Mouse (Mus musculus) intestine, embryonic 15.5 days (tissue): Measurements from ENCODE around the gene Ahcyl1. TPM values are rescaled to one million over a fixed set of nuclear protein-coding genes. Genes with fewer than 3 reads are reported as not detected.
"Not testable (repeated sequence)": the region's sequence is repeated elsewhere in the genome, so short reads cannot be mapped to it uniquely, and the experiment has no call there.

Experiments used
- ATAC-seq: fragments of 200-750 bp; cut with Nextera tagmentation; 2 replicates; pipeline ENCODE4 v1.8.0; 2017; ENCODE audit warnings: moderate TSS enrichment, moderate library complexity
- H3K27ac ChIP-seq: fragments of 300-500 bp; sonication (generic); 2 replicates; pipeline ENCODE4 v1.5.1; 2015; ENCODE audit warnings: mild to moderate bottlenecking, inconsistent platforms
- H3K27me3 ChIP-seq: fragments of 300-500 bp; sonication (generic); replicated peaks from 2 replicates; pipeline ENCODE4 v1.6.1; 2015; ENCODE audit warnings: inconsistent platforms
- H3K36me3 ChIP-seq: fragments of 300-500 bp; sonication (generic); 2 replicates; pipeline ENCODE4 v1.6.1; 2015; ENCODE audit warnings: inconsistent platforms
- H3K4me1 ChIP-seq: fragments of 300-500 bp; sonication (generic); replicated peaks from 2 replicates; pipeline ENCODE4 v1.6.1; 2015; ENCODE audit warnings: inconsistent platforms
- H3K4me2 ChIP-seq: fragments of 300-500 bp; sonication (generic); replicated peaks from 2 replicates; pipeline ENCODE4 v1.6.1; 2015; ENCODE audit warnings: mild to moderate bottlenecking, inconsistent platforms
- H3K4me3 ChIP-seq: fragments of 300-500 bp; sonication (generic); replicated peaks from 2 replicates; pipeline ENCODE4 v1.5.1; 2015; ENCODE audit warnings: inconsistent platforms
- H3K9ac ChIP-seq: fragments of 300-500 bp; sonication (generic); 2 replicates; pipeline ENCODE4 v1.6.1; 2015; ENCODE audit warnings: inconsistent platforms
- H3K9me3 ChIP-seq: fragments of 300-500 bp; sonication (generic); 2 replicates; pipeline ENCODE4 v1.6.1; 2016; ENCODE audit warnings: inconsistent platforms
- WGBS: fragments of 180-500 bp; shearing (Covaris S2); methylation state at CpG from one replicate; pipeline ENCODE4 v1.1.7; 2015; 5-methylcytosine and 5-hydroxymethylcytosine counted together
- polyA plus RNA-seq: library from polyadenylated mRNA; unstranded; fragments of >200 nt; fragmentation: Nextera tagmentation; extraction: Ambion mirVana; gene quantifications from 2 replicates; pipeline ENCODE4 v1.2.1, GENCODE M21; 2015

Gene Ahcyl1
- polyA plus RNA-seq: 77.6 and 79.8 TPM in 2 replicates

DNA sequence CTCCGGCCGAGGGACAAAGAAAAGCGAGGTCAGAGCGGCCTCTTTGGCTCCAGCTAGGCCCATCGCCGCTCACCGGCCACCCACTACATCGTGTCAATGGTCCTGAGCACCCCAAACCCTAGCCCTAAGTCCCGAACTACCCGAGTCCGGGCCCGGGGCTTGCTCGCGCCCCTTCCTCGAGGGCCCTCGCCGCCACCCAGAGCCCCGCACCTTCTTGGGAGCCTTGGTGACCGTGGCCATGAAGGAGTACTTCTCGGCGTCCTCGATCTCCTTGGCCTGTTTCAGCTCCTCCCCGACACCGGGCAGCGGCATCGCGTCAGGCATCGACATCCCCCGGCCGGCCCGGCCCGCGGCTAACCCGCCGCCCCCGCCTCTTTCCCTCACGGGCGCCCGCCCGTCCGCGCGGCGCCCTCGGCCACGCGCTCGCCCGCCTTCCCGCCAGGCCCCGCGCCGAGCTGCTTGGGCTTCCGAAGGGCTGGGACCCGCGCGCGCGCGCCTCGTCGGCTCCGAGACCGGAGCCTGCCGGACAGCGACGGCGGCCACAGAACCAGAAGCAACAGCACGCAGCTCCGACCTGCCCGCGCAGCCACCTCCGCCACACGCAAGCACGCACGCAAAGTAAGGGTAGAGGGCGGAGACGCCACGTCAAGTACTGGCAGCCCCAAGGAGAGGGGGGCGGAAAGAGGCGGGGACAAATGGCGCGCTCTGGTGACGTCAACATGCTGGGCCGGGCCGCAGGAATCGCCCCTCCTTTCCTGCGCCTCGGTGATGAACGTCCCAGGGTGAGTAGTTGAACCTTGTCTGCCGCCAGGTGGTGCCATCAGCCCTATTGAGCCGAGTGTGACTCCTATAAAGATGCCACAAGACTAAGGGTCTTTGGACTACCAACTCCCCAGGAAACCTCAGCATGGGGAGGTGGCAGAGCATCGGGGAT is at the start of gene Ahcyl1:
TSS of gene Ahcyl1 (minus strand) at position 613 of the 934 bp plus-strand sequence.
- Histone ChIP-seq H3K27ac (peak within 1 kb of the TSS; percentile 95), H3K4me1 (peaks cover 19% of the 10 kb centered on the region; the same call in 1 of the 2 replicates), H3K27me3 (no peaks in the 10 kb centered on the region), H3K4me3 (peak within 1 kb of the TSS; percentile 81), H3K9me3 (no peaks in the 10 kb centered on the region), H3K36me3 (no peaks in the 10 kb centered on the region), H3K9ac (peak within 1 kb of the TSS; percentile 94), H3K4me2 (peak within 1 kb of the TSS; percentile 81)
- WGBS: under 1% methylated on average over 93 of the region's 93 CpGs
- peak; percentile 98 for ATAC-seq

DNA sequence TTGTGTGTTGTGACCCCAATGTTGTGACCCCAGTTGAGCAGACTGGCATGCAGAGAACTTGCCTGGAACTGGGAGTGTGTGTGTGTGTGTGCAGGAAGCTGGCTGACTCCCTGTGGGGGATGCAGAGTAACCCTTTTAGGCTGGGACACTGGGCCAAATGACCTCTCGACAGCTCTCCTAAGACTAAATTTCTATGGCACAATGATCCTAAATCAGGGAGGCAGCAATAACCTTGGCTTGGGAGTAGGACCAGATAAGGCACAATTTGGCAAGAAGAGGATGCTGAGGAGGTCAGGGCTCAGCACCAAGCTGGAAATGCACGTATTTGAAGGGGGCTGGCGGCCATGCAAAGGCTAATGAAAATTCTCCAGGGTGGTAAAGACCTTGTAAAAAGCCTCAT is 49.7 kb upstream of the Ahcyl1 start:
- 82% methylated on average over 3 of the region's 3 CpGs for WGBS

DNA sequence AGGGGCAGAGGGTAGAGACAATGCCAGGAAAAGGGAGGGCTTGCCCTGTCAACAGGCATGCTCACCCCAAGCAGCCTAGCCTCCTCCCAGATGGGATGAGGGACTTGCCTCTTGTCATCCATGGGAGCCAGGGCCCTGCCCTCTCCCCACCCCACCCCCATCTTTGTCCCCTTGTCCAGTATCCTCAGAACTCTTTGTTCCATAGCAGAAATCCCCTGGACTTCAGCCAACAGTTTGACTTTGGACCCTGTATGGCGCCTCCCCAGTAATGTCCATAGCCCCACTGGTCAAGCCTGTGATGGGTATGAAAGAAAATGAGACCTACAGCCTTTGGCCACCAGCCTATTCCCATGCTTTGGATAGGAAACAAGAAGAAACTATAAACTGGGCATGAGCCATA is 47.3 kb upstream of the Ahcyl1 start:
- no peak overlapping the region for H3K4me3 ChIP-seq
- WGBS: 91% methylated on average over 1 of the region's 1 CpGs
- ATAC-seq: no peak
- H3K27me3 ChIP-seq: no peaks in the 10 kb centered on the region
- H3K36me3 ChIP-seq: 0 out of 2 replicates have a peak, but pooled peaks cover 2% of the 10 kb centered on the region
- peaks cover 29% of the 10 kb centered on the region for H3K4me1 ChIP-seq
- no peak overlapping the region for H3K27ac ChIP-seq
- H3K9me3 ChIP-seq: no peaks in the 10 kb centered on the region
- no peak overlapping the region for H3K9ac ChIP-seq
- no peak overlapping the region for H3K4me2 ChIP-seq

More for the DNA sequence above, 49.7 kb upstream of the Ahcyl1 start:
- no peak overlapping the region for H3K4me3 ChIP-seq
- H3K36me3 ChIP-seq: peaks cover 8% of the 10 kb centered on the region; the same call in 1 of the 2 replicates
- H3K9me3 ChIP-seq: no peaks in the 10 kb centered on the region
- no peak for ATAC-seq
- H3K27ac ChIP-seq: no peak overlapping the region
- no peak overlapping the region for H3K9ac ChIP-seq
- H3K4me2 ChIP-seq: no peak overlapping the region
- H3K27me3 ChIP-seq: no peaks in the 10 kb centered on the region
- peaks cover 18% of the 10 kb centered on the region for H3K4me1 ChIP-seq

DNA sequence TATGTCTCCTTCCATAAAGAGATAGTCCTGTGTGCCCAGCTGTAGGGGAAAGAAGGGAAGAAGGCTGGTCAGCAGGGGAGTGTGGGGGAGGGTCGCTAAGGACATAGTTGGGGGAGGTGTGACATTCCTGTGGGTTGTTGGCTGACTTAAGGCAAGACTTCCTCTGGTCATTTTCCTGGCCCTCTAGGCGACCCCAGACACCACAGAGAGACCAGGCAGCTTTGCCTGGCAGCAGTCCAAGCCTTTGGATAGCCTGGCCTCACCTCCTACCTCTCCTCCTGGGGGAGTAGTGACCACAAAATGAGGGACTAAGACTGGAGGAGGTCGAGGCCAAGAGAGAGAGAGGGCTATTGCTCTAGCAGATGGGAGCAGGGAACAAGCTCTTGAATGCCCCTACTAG is 46.7 kb upstream of the Ahcyl1 start:
- ATAC-seq: no peak
- H3K9ac ChIP-seq: no peak overlapping the region

DNA sequence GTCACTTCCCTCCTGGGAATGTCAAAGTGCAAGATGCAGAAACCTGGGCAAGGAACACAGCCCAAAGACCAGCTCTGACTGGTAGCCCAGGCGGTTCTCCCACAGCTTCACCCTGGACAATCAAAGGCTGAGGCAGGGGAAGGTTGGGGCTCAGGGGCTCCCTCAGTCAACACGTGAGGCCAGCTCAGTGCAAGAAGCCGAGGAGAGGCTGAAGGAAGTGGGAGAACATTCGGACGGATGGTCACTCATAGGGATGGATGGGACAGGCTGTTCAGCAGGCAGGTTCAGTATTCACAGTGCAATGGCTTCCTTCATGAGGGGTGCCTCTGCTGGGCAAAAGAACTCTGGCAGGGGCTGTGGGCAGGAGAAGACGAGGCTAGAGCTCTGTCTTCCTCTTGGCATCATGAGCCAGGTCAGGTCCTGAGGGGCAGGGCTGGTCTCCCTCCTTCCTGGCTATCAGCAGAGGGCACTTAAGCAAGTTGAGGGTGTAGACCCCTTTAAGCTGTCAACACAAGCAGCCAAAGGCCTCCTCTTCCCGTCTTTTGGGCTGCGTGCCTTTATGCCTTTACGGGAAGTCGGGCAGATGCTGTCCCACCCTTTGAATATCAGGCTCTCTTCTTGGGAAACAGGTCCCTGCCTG is 45.8 kb upstream of the Ahcyl1 start:
- peaks cover 29% of the 10 kb centered on the region for H3K4me1 ChIP-seq
- H3K4me2 ChIP-seq: no peak overlapping the region
- H3K9ac ChIP-seq: no peak overlapping the region
- 87% methylated on average over 10 of the region's 10 CpGs for WGBS
- no peak overlapping the region for H3K4me3 ChIP-seq
- no peaks in the 10 kb centered on the region for H3K27me3 ChIP-seq
- H3K9me3 ChIP-seq: no peaks in the 10 kb centered on the region
- no peak; the same call in 1 of the 2 replicates for ATAC-seq
- no peaks in the 10 kb centered on the region for H3K36me3 ChIP-seq
- no peak overlapping the region for H3K27ac ChIP-seq

More for the DNA sequence above, 46.7 kb upstream of the Ahcyl1 start:
- peaks cover 29% of the 10 kb centered on the region for H3K4me1 ChIP-seq
- no peak overlapping the region for H3K4me3 ChIP-seq
- WGBS: 31% methylated on average over 3 of the region's 3 CpGs
- 0 out of 2 replicates have a peak, but pooled peaks cover 2% of the 10 kb centered on the region for H3K36me3 ChIP-seq
- no peak overlapping the region for H3K4me2 ChIP-seq
- H3K27me3 ChIP-seq: no peaks in the 10 kb centered on the region
- no peaks in the 10 kb centered on the region for H3K9me3 ChIP-seq
- H3K27ac ChIP-seq: no peak overlapping the region

DNA sequence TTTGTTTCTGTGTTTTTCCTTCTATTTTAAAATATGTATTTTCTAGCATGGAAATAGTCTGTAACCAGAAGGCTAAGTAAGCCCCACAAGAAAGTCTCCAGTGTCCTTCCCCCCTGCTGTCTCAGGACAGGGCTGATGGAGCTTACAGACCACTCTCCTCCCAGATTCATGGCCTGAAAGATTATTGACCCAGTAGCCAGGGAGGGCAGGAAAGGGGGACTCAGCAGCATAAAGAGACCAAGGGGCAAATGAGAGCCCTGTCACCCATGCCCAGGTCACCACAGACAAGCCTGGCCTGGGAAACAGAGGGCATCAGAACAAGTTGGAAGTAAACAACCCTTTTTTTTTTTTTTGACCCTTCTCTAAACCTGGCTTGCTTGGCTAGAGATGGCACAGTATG is 45.0 kb upstream of the Ahcyl1 start:
- H3K27me3 ChIP-seq: no peaks in the 10 kb centered on the region
- no peak overlapping the region for H3K9ac ChIP-seq
- no peaks in the 10 kb centered on the region for H3K9me3 ChIP-seq
- peak overlapping the region; percentile 70 for H3K27ac ChIP-seq
- peaks cover 29% of the 10 kb centered on the region for H3K4me1 ChIP-seq
- ATAC-seq: no peak
- H3K4me2 ChIP-seq: no peak overlapping the region
- H3K36me3 ChIP-seq: no peaks in the 10 kb centered on the region
- no peak overlapping the region for H3K4me3 ChIP-seq

DNA sequence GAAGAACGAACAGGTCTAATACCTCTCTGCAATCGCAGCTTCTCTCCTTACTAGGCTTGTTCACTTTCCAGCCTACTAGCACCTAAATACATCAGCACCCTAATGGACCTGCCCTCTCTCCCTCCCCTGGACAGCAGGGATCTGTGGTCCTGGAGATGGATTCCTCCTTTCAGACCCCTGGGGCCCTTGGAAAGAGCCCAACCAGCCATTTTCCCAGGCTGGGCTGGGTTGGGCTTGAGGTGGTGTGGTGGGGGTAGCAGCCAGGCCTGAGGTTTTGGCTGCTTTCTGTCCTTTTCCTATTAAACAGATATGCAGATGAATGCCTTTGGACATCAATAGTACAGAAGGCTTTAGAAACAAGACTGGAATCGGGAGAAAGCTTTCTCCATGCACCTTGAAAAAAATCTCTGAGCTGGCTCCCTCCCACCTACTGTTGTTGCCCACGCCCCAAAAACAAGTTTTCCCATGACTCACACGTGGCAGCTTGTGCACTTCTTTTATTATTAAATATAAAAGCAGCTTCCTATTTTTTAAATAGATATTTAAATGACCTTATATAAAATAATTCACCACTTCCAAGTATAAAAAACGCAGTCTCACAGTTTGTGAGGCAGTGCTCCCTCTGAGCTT is 44.3 kb upstream of the Ahcyl1 start:
- Histone ChIP-seq H3K4me3 (no peak overlapping the region), H3K27me3 (no peaks in the 10 kb centered on the region), H3K9ac (no peak overlapping the region), H3K27ac (peak overlapping the region; percentile 70), H3K36me3 (no peaks in the 10 kb centered on the region), H3K9me3 (no peaks in the 10 kb centered on the region), H3K4me2 (no peak overlapping the region), H3K4me1 (peaks cover 29% of the 10 kb centered on the region)
- 13% methylated on average over 6 of the region's 6 CpGs for WGBS
- ATAC-seq: peak; percentile 91

DNA sequence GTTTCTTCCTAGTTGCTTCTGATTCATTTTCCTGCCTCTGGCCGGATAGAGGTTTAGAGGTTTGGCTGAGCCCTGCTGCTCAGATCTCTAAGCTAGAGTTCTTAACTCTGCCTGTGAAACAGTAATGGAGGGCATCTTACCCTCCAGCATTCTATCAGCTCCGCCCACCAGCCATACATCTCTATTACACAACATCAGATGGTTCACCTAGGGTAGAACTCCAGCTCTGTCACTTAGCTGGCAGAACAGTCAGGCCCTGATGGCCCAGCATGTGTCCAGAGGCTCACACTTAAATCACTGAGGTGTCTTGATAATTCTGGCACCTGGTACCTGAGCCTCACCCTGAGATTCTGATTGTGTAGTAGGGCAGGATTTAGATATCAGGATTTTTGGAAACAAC is 43.6 kb upstream of the Ahcyl1 start:
- Histone ChIP-seq H3K4me3 (no peak overlapping the region), H3K36me3 (no peaks in the 10 kb centered on the region), H3K27ac (no peak overlapping the region), H3K4me1 (peaks cover 29% of the 10 kb centered on the region), H3K9ac (no peak overlapping the region), H3K4me2 (no peak overlapping the region), H3K9me3 (no peaks in the 10 kb centered on the region), H3K27me3 (no peaks in the 10 kb centered on the region)
- ATAC-seq: peak; percentile 35
- WGBS: 75% methylated on average over 2 of the region's 2 CpGs

DNA sequence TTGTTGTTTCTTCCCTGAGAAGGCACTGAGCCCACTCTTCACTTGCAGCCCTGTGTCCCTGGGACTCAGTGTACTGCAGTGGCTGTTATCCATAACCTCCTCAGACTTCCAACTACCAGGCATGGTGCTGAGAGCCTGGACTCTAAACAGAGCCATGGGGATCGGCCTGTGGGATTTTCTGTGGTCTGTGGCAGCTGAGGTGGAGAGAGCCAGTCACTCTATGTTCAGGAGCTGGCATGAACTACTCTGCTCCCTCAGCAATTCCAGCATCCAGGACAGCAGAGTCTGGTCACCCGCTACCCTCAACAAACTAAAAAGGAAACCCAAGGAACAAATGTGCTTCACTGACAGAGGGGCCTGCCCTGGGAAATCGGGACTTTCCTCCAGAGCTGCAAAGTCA is 43.1 kb upstream of the Ahcyl1 start:
- no peak overlapping the region for H3K9ac ChIP-seq
- no peaks in the 10 kb centered on the region for H3K27me3 ChIP-seq
- no peak overlapping the region for H3K27ac ChIP-seq
- no peak for ATAC-seq
- H3K36me3 ChIP-seq: no peaks in the 10 kb centered on the region
- H3K4me1 ChIP-seq: peaks cover 29% of the 10 kb centered on the region
- H3K9me3 ChIP-seq: no peaks in the 10 kb centered on the region
- WGBS: 66% methylated on average over 3 of the region's 3 CpGs
- H3K4me3 ChIP-seq: no peak overlapping the region
- H3K4me2 ChIP-seq: no peak overlapping the region

DNA sequence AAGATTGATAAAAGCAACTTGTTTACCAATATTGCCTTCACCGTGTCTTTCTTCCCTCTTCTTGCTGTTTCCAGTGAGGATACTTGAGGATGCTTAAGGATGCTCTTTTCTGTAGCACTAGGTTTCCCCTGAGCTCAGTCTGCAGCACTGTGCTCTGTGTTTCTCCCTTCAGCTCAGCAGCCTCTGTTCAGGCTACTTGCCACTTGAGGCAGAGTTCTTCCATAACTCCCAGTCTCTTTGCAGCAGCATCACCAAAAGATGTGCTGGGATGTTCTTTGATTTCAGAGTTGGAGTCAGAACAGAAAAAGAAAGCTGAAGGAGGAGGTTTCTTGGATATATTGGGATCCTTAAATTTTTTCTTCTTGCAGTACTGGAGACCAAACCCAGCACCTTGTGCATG is 42.3 kb upstream of the Ahcyl1 start:
- H3K27ac ChIP-seq: no peak overlapping the region
- ATAC-seq: no peak
- H3K4me3 ChIP-seq: no peak overlapping the region
- WGBS: 85% methylated on average over 1 of the region's 1 CpGs
- H3K27me3 ChIP-seq: no peaks in the 10 kb centered on the region
- H3K9ac ChIP-seq: no peak overlapping the region
- H3K36me3 ChIP-seq: no peaks in the 10 kb centered on the region
- no peak overlapping the region for H3K4me2 ChIP-seq
- peaks cover 29% of the 10 kb centered on the region for H3K4me1 ChIP-seq
- no peaks in the 10 kb centered on the region for H3K9me3 ChIP-seq

DNA sequence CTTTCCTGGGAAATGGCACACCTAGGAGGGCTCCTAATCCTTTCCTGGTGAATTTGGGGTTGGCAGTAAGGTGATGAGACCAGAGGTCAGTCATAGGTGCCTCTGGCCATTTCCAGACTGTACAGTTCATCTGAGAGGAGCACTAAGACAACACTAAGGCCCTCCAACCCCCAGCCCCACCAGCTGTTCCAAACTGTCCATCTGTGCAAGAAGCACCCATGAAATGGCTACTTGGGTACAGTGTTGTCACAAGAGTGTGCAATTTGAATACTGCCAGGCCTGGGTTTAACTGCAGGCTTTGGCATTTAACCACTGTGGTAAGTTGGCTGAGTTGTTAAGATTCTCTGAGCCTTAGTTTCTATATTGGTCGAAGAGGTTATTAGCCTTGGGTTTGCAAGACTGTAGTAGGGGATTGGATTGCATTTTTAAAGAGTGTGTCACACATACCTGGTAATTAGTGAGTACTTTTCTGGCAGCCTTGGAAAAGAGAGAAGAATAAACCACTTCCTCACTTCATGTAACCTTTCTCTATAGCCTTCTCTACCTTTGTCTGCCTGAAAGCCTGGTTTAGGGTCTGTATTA is 41.3 kb upstream of the Ahcyl1 start:
- Histone ChIP-seq H3K27me3 (no peaks in the 10 kb centered on the region), H3K4me2 (no peak overlapping the region), H3K9me3 (no peaks in the 10 kb centered on the region), H3K9ac (no peak overlapping the region), H3K4me3 (no peak overlapping the region), H3K27ac (no peak overlapping the region), H3K4me1 (peaks cover 25% of the 10 kb centered on the region), H3K36me3 (no peaks in the 10 kb centered on the region)
- 78% methylated on average over 1 of the region's 1 CpGs for WGBS
- ATAC-seq: no peak

DNA sequence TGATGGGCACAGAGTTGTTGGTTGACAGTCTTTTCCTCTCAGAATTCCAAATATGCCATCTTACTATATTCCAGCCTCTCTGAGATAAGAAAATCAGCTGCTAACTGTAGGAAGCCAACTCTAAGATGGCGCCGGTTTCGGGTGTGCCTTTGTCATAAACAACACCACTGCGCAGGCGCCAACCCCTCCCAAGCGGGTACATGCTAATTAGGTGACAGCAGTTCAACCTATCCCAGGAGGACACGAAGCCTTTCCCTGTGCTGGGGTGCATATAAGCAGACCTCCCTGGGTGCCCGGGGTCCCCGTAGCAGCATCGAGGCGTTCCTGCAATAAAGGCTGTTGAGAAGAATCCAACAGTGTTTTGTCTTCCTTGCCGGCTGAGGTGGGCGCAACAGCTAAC is 39.3 kb upstream of the Ahcyl1 start:
- ATAC-seq, H3K9ac ChIP-seq, H3K9me3 ChIP-seq, H3K27me3 ChIP-seq, H3K27ac ChIP-seq, H3K36me3 ChIP-seq, H3K4me3 ChIP-seq, H3K4me1 ChIP-seq, H3K4me2 ChIP-seq: not testable (repeated sequence)
- 94% methylated on average over 13 of the region's 13 CpGs for WGBS
